Comparison of ENCODE assay signal across 8 mouse cellular contexts in the genomic region with DNA sequence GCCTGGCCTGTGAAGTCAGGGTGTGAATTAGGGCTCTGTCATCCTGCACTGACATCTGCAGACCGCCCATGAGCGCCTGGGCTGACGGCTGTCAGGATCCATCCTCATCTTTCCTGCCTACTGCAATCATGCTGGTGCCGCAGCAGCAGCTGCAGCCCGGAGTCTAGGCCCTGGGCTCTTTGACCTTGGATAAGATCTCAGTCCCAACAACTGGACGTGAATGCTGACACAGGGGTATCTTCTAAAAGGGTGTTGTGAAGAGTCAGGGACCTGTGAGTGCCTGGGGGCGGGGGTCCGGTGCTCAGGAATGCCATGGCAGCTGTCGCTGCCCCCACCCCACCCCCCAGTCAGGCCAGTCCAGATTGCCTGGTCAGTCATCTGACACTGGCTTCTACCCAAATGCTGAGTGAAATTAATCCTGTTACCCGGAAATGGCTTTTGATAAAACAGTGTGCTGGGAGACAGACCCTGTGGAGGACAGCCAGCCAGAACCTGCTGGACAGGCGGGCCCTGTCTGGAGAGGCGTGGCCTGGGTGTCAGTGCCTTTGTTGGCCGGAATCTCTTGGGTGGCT. TPM values are rescaled to one million over a fixed set of nuclear protein-coding genes. Genes with fewer than 3 reads are reported as not detected.
DNase-seq lines count a peak whose midpoint lies in the region; ATAC-seq and TF ChIP-seq lines count a peak whose summit lies in the region.

No protein-coding gene starts in this region.

- 14% methylated on average over 13 of the region's 13 CpGs for WGBS in forebrain, embryonic 14.5 days
- WGBS in hindbrain, embryonic 10.5 days = 6% methylated on average over 13 of the region's 13 CpGs
- WGBS in limb, embryonic 14.5 days = 17% methylated on average over 13 of the region's 13 CpGs
- WGBS in midbrain, postnatal 0 days = 2% methylated on average over 13 of the region's 13 CpGs

- ATAC-seq in forebrain, embryonic 14.5 days = peak; percentile 60
- ATAC-seq in limb, embryonic 14.5 days (ENCODE audit: low FRiP score, low read depth) = peak; percentile 79
- peak; percentile 70 for ATAC-seq in midbrain, postnatal 0 days (ENCODE audit: low FRiP score)
- ATAC-seq in erythroid progenitor cell, adult 5-6 weeks (replicated peaks; ENCODE audit: low FRiP score, poor library complexity, severe bottlenecking) = no peak

- no peak for TF ChIP-seq POLR2A in CH12.LX (IDR thresholded peaks at IDR 0.05; ENCODE audit: low read depth, low read length)
- no peak for TF ChIP-seq POLR2A in limb, embryonic 14.5 days (IDR thresholded peaks at IDR 0.05; ENCODE audit: borderline replicate concordance, extremely low read depth, insufficient read depth, insufficient read length)

- H3K9me3 ChIP-seq in CH12.LX (replicated peaks; ENCODE audit: low read length) = no peaks in the 10 kb centered on the region
- H3K9me3 ChIP-seq in forebrain, embryonic 14.5 days (replicated peaks; ENCODE audit: control insufficient read depth, low read length) = no peaks in the 10 kb centered on the region
- H3K9me3 ChIP-seq in hindbrain, embryonic 10.5 days = no peaks in the 10 kb centered on the region
- H3K9me3 ChIP-seq in limb, embryonic 14.5 days (ENCODE audit: control insufficient read depth, low read length) = no peaks in the 10 kb centered on the region
- H3K9me3 ChIP-seq in midbrain, postnatal 0 days (ENCODE audit: low read length) = no peaks in the 10 kb centered on the region

- no peak for DNase-seq in CH12.LX (ENCODE audit: extremely low read depth)
- DNase-seq in brain, adult 2 months (ENCODE audit: low read depth, low spot score) = peak; percentile 89
- peak; percentile 72 for DNase-seq in forebrain, embryonic 14.5 days (ENCODE audit: low spot score)
- DNase-seq in hindbrain, embryonic 10.5 days (ENCODE audit: low spot score) = peak; percentile 80
- peak; percentile 81 for DNase-seq in limb, embryonic 14.5 days (ENCODE audit: low spot score)
- DNase-seq in midbrain, postnatal 0 days (ENCODE audit: low spot score) = peak; percentile 90
- no peak for DNase-seq in right cerebral cortex, postnatal 36 days (ENCODE audit: low spot score in 2 of 2)

- H3K4me2 ChIP-seq in CH12.LX (ENCODE audit: insufficient read depth, low read depth, poor library complexity, severe bottlenecking) = peak overlapping the region; percentile 3; the same call in 1 of the 2 replicates
- peak overlapping the region; percentile 21; the same call in 1 of the 2 replicates for H3K4me2 ChIP-seq in forebrain, embryonic 14.5 days (ENCODE audit: low read length)
- H3K4me2 ChIP-seq in limb, embryonic 14.5 days (replicated peaks; ENCODE audit: low read depth, low read length, severe bottlenecking) = peak overlapping the region; percentile 21; the same call in 1 of the 2 replicates
- peak overlapping the region; percentile 15; the same call in 1 of the 2 replicates for H3K4me2 ChIP-seq in midbrain, postnatal 0 days (ENCODE audit: low read depth, low read length, poor library complexity, severe bottlenecking)

- H3K9ac ChIP-seq in CH12.LX (ENCODE audit: insufficient read depth, low read depth) = no peak overlapping the region
- peak overlapping the region; percentile 47; the same call in 1 of the 2 replicates for H3K9ac ChIP-seq in forebrain, embryonic 14.5 days (ENCODE audit: low read length)
- H3K9ac ChIP-seq in limb, embryonic 14.5 days (ENCODE audit: low read depth, low read length, severe bottlenecking) = no peak overlapping the region; the same call in 1 of the 2 replicates
- H3K9ac ChIP-seq in midbrain, postnatal 0 days (replicated peaks; ENCODE audit: low read length, poor library complexity, severe bottlenecking) = peak overlapping the region; percentile 36

- H3K27me3 ChIP-seq in CH12.LX (replicated peaks) = no peaks in the 10 kb centered on the region
- H3K27me3 ChIP-seq in forebrain, embryonic 14.5 days (replicated peaks; ENCODE audit: control insufficient read depth, insufficient read depth, low read length) = no peaks in the 10 kb centered on the region
- no peaks in the 10 kb centered on the region for H3K27me3 ChIP-seq in hindbrain, embryonic 10.5 days (ENCODE audit: insufficient read depth, poor library complexity, severe bottlenecking)
- no peaks in the 10 kb centered on the region for H3K27me3 ChIP-seq in limb, embryonic 14.5 days (ENCODE audit: control insufficient read depth, insufficient read depth, low read length)
- H3K27me3 ChIP-seq in midbrain, postnatal 0 days (ENCODE audit: insufficient read depth, low read length) = no peaks in the 10 kb centered on the region

- H3K4me1 ChIP-seq in CH12.LX (ENCODE audit: control insufficient read depth in 1 of 2, insufficient read depth in 2 of 2) = peaks cover 49 to 92% of the 10 kb centered on the region in 2 experiments
- H3K4me1 ChIP-seq in forebrain, embryonic 14.5 days (ENCODE audit: control insufficient read depth, insufficient read depth, low read length) = peaks cover 27% of the 10 kb centered on the region
- H3K4me1 ChIP-seq in hindbrain, embryonic 10.5 days (replicated peaks) = peaks cover 87% of the 10 kb centered on the region
- peaks cover 30% of the 10 kb centered on the region for H3K4me1 ChIP-seq in limb, embryonic 14.5 days (ENCODE audit: control insufficient read depth, insufficient read depth, low read length)
- H3K4me1 ChIP-seq in midbrain, postnatal 0 days (ENCODE audit: insufficient read depth, low read length) = peaks cover 19% of the 10 kb centered on the region

- in situ Hi-C loops in CH12.LX (cut with MboI; ENCODE audit: low pct_ligation_motif_present, low pct_unique_long_range_greater_than_20kb, low sequenced_read_pairs) = no loop called here

- peaks cover 99% of the 10 kb centered on the region for H3K79me2 ChIP-seq in CH12.LX (replicated peaks; ENCODE audit: control insufficient read depth, extremely low read depth, insufficient read depth, poor library complexity, severe bottlenecking)

- H3K27ac ChIP-seq in CH12.LX (ENCODE audit: insufficient read depth, low read depth) = no peak overlapping the region
- H3K27ac ChIP-seq in forebrain, embryonic 14.5 days (ENCODE audit: low read depth, low read length) = peak overlapping the region; percentile 86
- H3K27ac ChIP-seq in hindbrain, embryonic 10.5 days = peak overlapping the region; percentile 93
- H3K27ac ChIP-seq in limb, embryonic 14.5 days (replicated peaks; ENCODE audit: low read depth, low read length) = peak overlapping the region; percentile 68
- H3K27ac ChIP-seq in midbrain, postnatal 0 days (ENCODE audit: low read depth, low read length) = peak overlapping the region; percentile 73

- TF ChIP-seq CTCF in CH12.LX (conservative IDR thresholded peaks at IDR 0.05 in 1 of 2, IDR thresholded peaks at IDR 0.05 in 1 of 2; ENCODE audit: low read depth in 2 of 2, low read length in 2 of 2) = no peak
- no peak for TF ChIP-seq CTCF in midbrain, postnatal 0 days (IDR thresholded peaks at IDR 0.05)

- dilution Hi-C loops in CH12.LX (cut with MboI; ENCODE audit: extremely low pct_ligation_motif_present, extremely low pct_unique_long_range_greater_than_20kb, low sequenced_read_pairs) = no loop called here

- peaks cover 4 to 70% of the 10 kb centered on the region in 2 experiments for H3K36me3 ChIP-seq in CH12.LX (replicated peaks in 1 of 2; ENCODE audit: control insufficient read depth in 1 of 2, insufficient read depth in 1 of 2, low read length in 1 of 2)
- no peaks in the 10 kb centered on the region for H3K36me3 ChIP-seq in forebrain, embryonic 14.5 days (ENCODE audit: control insufficient read depth, insufficient read depth, low read length)
- H3K36me3 ChIP-seq in hindbrain, embryonic 10.5 days = peaks cover 9% of the 10 kb centered on the region
- no peaks in the 10 kb centered on the region for H3K36me3 ChIP-seq in limb, embryonic 14.5 days (ENCODE audit: control insufficient read depth, insufficient read depth, low read length)
- no peaks in the 10 kb centered on the region for H3K36me3 ChIP-seq in midbrain, postnatal 0 days (ENCODE audit: insufficient read depth, low read length)

- no peak for TF ChIP-seq EP300 in CH12.LX (IDR thresholded peaks at IDR 0.05; ENCODE audit: low read length)

- TF ChIP-seq RAD21 in CH12.LX (IDR thresholded peaks at IDR 0.05; ENCODE audit: low read depth, low read length) = no peak

- H3K4me3 ChIP-seq in CH12.LX (replicated peaks in 1 of 3; ENCODE audit: low read depth in 2 of 3, low read length in 2 of 3, poor library complexity in 1 of 3) = no peak overlapping the region
- H3K4me3 ChIP-seq in forebrain, embryonic 14.5 days (ENCODE audit: low read depth, low read length) = no peak overlapping the region
- H3K4me3 ChIP-seq in hindbrain, embryonic 10.5 days = peak overlapping the region; percentile 40
- H3K4me3 ChIP-seq in limb, embryonic 14.5 days (replicated peaks; ENCODE audit: low read length) = no peak overlapping the region
- H3K4me3 ChIP-seq in midbrain, postnatal 0 days (ENCODE audit: low read depth, low read length) = no peak overlapping the region

TF ChIP-seq in CH12.LX, 34 proteins besides CTCF, POLR2A, EP300 and RAD21 (continues in another document):
- TF ChIP-seq MXI1 (IDR thresholded peaks at IDR 0.05; ENCODE audit: low read depth, low read length) = no peak
- TF ChIP-seq HCFC1 (IDR thresholded peaks at IDR 0.05; ENCODE audit: low read depth, low read length) = no peak
- no peak for TF ChIP-seq GABPA (IDR thresholded peaks at IDR 0.05; ENCODE audit: insufficient replicate concordance, low read depth, low read length)
- TF ChIP-seq ETS1 (conservative IDR thresholded peaks at IDR 0.05; ENCODE audit: low read depth, low read length) = no peak
- TF ChIP-seq TBP (conservative IDR thresholded peaks at IDR 0.05; ENCODE audit: low read depth, low read length) = no peak
- no peak for TF ChIP-seq ZMIZ1 (IDR thresholded peaks at IDR 0.05; ENCODE audit: low read depth, low read length)
- TF ChIP-seq BHLHE40 (IDR thresholded peaks at IDR 0.05; ENCODE audit: low read depth, low read length) = no peak
- TF ChIP-seq JUN (IDR thresholded peaks at IDR 0.05; ENCODE audit: insufficient read depth, low read depth, low read length) = no peak
- TF ChIP-seq MAX (IDR thresholded peaks at IDR 0.05; ENCODE audit: low read length) = no peak
- TF ChIP-seq ZC3H11A (IDR thresholded peaks at IDR 0.05; ENCODE audit: low read depth, low read length) = no peak

RNA-seq across cellular contexts. Expression of gene Prrc2b, which starts 23.4 kb away (rescaled TPM):
- total RNA-seq in CH12.LX (2012; rRNA removed) (34.3 and 42.2 TPM in 2 replicates), CH12.LX (2014; rRNA removed) (7.6 TPM in 2 replicates)
- polyA plus RNA-seq in CH12.LX (2012; ENCODE audit: insufficient read length, low read depth) = 54.7 and 59.9 TPM in 2 replicates
- polyA plus RNA-seq in forebrain, embryonic 14.5 days (2014; fragmentation: Nextera tagmentation; extraction: Ambion mirVana) = 53.3 and 62.4 TPM in 2 replicates
- 55.6 and 68.9 TPM in 2 replicates for polyA plus RNA-seq in hindbrain, embryonic 10.5 days (2016; fragmentation: Nextera tagmentation; extraction: Ambion mirVana)
- polyA plus RNA-seq in limb, embryonic 14.5 days (2012; rRNA removed) = 74.6 and 92.4 TPM in 2 replicates
- polyA plus RNA-seq in limb, embryonic 14.5 days (2014; fragmentation: Nextera tagmentation; extraction: Ambion mirVana) = 78.2 and 78.3 TPM in 2 replicates
- 164 and 215 TPM in 2 replicates for total RNA-seq in midbrain, postnatal 0 days (2014; rRNA removed)
- 51.5 and 65.9 TPM in 2 replicates for polyA plus RNA-seq in midbrain, postnatal 0 days (2015; fragmentation: Nextera tagmentation; extraction: Ambion mirVana)
- total RNA-seq in erythroid progenitor cell, adult 5-6 weeks (2015; ENCODE audit: low replicate concordance) = 19.1 and 26.4 TPM in 2 replicates
- total RNA-seq in erythroid progenitor cell, adult 5-6 weeks (2017; ENCODE audit: low replicate concordance) = 11.1 and 25.3 TPM in 2 replicates

Comparison
In these comparisons a context has a peak if more than half of its experiments do, and no peak if none do; other contexts are left out.
1. DNase-seq: peak in brain, adult 2 months (single experiment), forebrain, embryonic 14.5 days (single experiment), hindbrain, embryonic 10.5 days (single experiment), limb, embryonic 14.5 days (single experiment) and midbrain, postnatal 0 days (single experiment); none in CH12.LX (single experiment) and right cerebral cortex, postnatal 36 days (0 of 2).
2. H3K9ac ChIP-seq: peak in forebrain, embryonic 14.5 days (single experiment) and midbrain, postnatal 0 days (single experiment); none in CH12.LX (single experiment) and limb, embryonic 14.5 days (single experiment).
3. Peak in every context shown above with its lines, with median percentiles within 50 percentile points of each other: H3K4me2 ChIP-seq.